Mouse (Mus musculus) E14TG2a.4 (cell line): Measurements from ENCODE around the gene Gm48551.

Experiments used
- H3K27me3 ChIP-seq: 2 replicates; pipeline ENCODE4 v1.6.1; 2014; ENCODE audit warnings: low read length, control low read depth; ENCODE audit not compliant: insufficient read depth
- H3K36me3 ChIP-seq: 2 replicates; pipeline ENCODE4 v1.6.1; 2014; ENCODE audit warnings: low read length, control low read depth; ENCODE audit not compliant: insufficient read depth
- H3K4me1 ChIP-seq: replicated peaks from 2 replicates; pipeline ENCODE4 v1.6.1; 2014; ENCODE audit warnings: low read depth, low read length, control low read depth
- H3K4me3 ChIP-seq: replicated peaks from 2 replicates; pipeline ENCODE4 v1.5.1; 2014; ENCODE audit warnings: mild to moderate bottlenecking, low read length
- H3K9me3 ChIP-seq: 2 replicates; pipeline ENCODE4 v1.6.1; 2014; ENCODE audit warnings: low read length, control low read depth
- CTCF ChIP-seq: conservative IDR thresholded peaks from 2 replicates; pipeline ENCODE4 v1.5.1; 2014; ENCODE audit warnings: low read length
- NANOG ChIP-seq: IDR thresholded peaks from 2 replicates; pipeline ENCODE4 v1.6.1; 2014; ENCODE audit warnings: borderline replicate concordance, low read length, mixed read lengths
- POU5F1 ChIP-seq: IDR thresholded peaks from 2 replicates; pipeline ENCODE4 v1.6.1; 2014; ENCODE audit warnings: low read length, borderline replicate concordance

Gene Gm48551

GRCm38 (mm10) chr10:81385603-81386306, 1.5 kb downstream of the Gm48551 start:
- H3K36me3 ChIP-seq, result peaks cover 55% of the 10 kb centered on the region
- peak overlapping the region; percentile 100 for H3K4me3 ChIP-seq
- no peaks in the 10 kb centered on the region for H3K27me3 ChIP-seq
- H3K9me3 ChIP-seq, result no peaks in the 10 kb centered on the region
- peaks cover 72% of the 10 kb centered on the region for H3K4me1 ChIP-seq
- TF ChIP-seq CTCF (no peak), NANOG (no peak)

- H3K9me3 ChIP-seq, result no peaks in the 10 kb centered on the region
- no peaks in the 10 kb centered on the region for H3K27me3 ChIP-seq
- H3K4me3 ChIP-seq, result no peak overlapping the region; the same call in 1 of the 2 replicates
- H3K4me1 ChIP-seq, result peaks cover 68% of the 10 kb centered on the region
- TF ChIP-seq CTCF (no peak), NANOG (no peak), POU5F1 (no peak)
- H3K36me3 ChIP-seq, result peaks cover 65% of the 10 kb centered on the region
These were observed 3.5 kb downstream of the Gm48551 start for GRCm38 (mm10) chr10:81387716-81388115.

- Histone ChIP-seq H3K4me1 (peaks cover 76% of the 10 kb centered on the region), H3K9me3 (no peaks in the 10 kb centered on the region), H3K36me3 (peaks cover 65% of the 10 kb centered on the region), H3K4me3 (no peak within 1 kb of the TSS), H3K27me3 (no peaks in the 10 kb centered on the region)
- TF ChIP-seq NANOG (no peak), POU5F1 (no peak), CTCF (no peak)
These were observed 4.3 kb downstream of the Gm48551 start, which contains the start of gene Gm48552 for GRCm38 (mm10) chr10:81388505-81389055. Gene Gm48552, plus strand, starts transcription at chr10:81389005.

- peaks cover 65% of the 10 kb centered on the region for H3K36me3 ChIP-seq
- H3K9me3 ChIP-seq, result no peaks in the 10 kb centered on the region
- peaks cover 82% of the 10 kb centered on the region for H3K4me1 ChIP-seq
- H3K27me3 ChIP-seq, result no peaks in the 10 kb centered on the region
- TF ChIP-seq CTCF, result no peak
- TF ChIP-seq POU5F1, result no peak
- no peak for TF ChIP-seq NANOG
- no peak overlapping the region for H3K4me3 ChIP-seq
These were observed 5.1 kb downstream of the Gm48551 start for GRCm38 (mm10) chr10:81389373-81389772.

- no peaks in the 10 kb centered on the region for H3K9me3 ChIP-seq
- TF ChIP-seq POU5F1 (no peak), NANOG (no peak), CTCF (peak; percentile 98)
- peak overlapping the region; percentile 20; the same call in 1 of the 2 replicates for H3K4me3 ChIP-seq
- no peaks in the 10 kb centered on the region for H3K27me3 ChIP-seq
- peaks cover 65% of the 10 kb centered on the region for H3K36me3 ChIP-seq
- peaks cover 83% of the 10 kb centered on the region for H3K4me1 ChIP-seq
These were observed 5.8 kb downstream of the Gm48551 start for GRCm38 (mm10) chr10:81389801-81390677.

DNA sequence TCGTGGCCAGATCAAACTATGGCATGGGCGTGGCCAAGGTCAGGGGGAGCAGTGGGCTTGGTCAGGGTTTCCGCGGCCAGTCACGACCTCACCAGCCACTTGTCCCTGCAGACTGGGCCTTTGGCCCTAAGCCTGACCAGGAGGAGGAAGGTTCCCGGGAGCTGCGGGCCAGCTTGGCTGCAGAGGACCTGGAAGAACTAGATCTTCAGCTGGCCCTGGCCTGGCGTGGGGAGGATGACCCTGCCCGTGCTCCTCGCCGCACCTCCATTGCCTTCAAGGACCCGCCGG, 6.4 kb downstream of the Gm48551 start:
- Histone ChIP-seq H3K4me1 (peaks cover 81% of the 10 kb centered on the region), H3K9me3 (no peaks in the 10 kb centered on the region), H3K4me3 (peak overlapping the region; percentile 20; the same call in 1 of the 2 replicates), H3K36me3 (peaks cover 59% of the 10 kb centered on the region), H3K27me3 (no peaks in the 10 kb centered on the region)
- TF ChIP-seq POU5F1 (no peak), CTCF (no peak), NANOG (no peak)

GRCm38 (mm10) chr10:81392270-81392669, 8.0 kb downstream of the Gm48551 start:
- TF ChIP-seq NANOG (no peak), POU5F1 (no peak), CTCF (no peak)
- peaks cover 81% of the 10 kb centered on the region for H3K4me1 ChIP-seq
- H3K36me3 ChIP-seq, result peaks cover 43% of the 10 kb centered on the region
- no peaks in the 10 kb centered on the region for H3K27me3 ChIP-seq
- H3K4me3 ChIP-seq, result no peak overlapping the region
- no peaks in the 10 kb centered on the region for H3K9me3 ChIP-seq

DNA sequence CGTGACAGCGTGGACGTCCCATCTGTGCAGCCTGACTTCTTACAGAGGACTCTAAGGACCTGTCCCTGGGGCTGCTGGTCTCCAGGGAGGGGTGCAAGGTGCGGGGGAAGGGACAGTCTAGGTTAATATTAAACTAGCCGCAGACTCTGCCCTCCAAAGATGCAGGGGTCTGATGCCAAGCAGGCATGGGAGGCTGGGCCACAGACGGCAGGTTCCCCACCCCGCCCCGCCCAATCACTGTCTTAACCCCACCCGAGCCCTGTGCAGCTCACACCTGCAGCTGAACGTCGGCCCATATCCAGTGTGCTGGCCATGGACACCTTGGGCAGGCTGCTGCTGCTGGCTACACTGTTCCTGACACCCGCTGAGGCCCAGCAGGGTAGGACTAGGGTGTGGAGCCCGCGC, 8.5 kb downstream of the Gm48551 start, which contains the start of gene Smim24:
Gene Smim24, plus strand, starts transcription at position 271 of the 405 bp plus-strand sequence.
- H3K4me3 ChIP-seq, result peak within 1 kb of the TSS; percentile 46
- no peaks in the 10 kb centered on the region for H3K9me3 ChIP-seq
- no peaks in the 10 kb centered on the region for H3K27me3 ChIP-seq
- H3K36me3 ChIP-seq, result peaks cover 38% of the 10 kb centered on the region
- H3K4me1 ChIP-seq, result peaks cover 81% of the 10 kb centered on the region
- TF ChIP-seq CTCF (no peak), POU5F1 (no peak), NANOG (no peak)
